Mouse (Mus musculus) limb, embryonic 15.5 days (tissue): ENCODE data around the gene Hacl1. TPM values are rescaled to one million over a fixed set of nuclear protein-coding genes. Genes with fewer than 3 reads are reported as not detected.

Source experiments
- ATAC-seq: fragments of 200-750 bp; cut with Nextera tagmentation; 2 replicates; pipeline ENCODE4 v1.8.0; 2017; ENCODE audit warnings: low read depth, moderate TSS enrichment; ENCODE audit not compliant: insufficient number of reproducible peaks, low FRiP score, low TSS enrichment
- H3K27ac ChIP-seq: fragments of 300-500 bp; sonication (generic); 2 replicates; pipeline ENCODE4 v1.5.1; 2015; ENCODE audit warnings: moderate library complexity, mild to moderate bottlenecking, inconsistent platforms
- H3K27me3 ChIP-seq: fragments of 300-500 bp; sonication (generic); 2 replicates; pipeline ENCODE4 v1.6.1; 2015; ENCODE audit warnings: inconsistent platforms
- H3K36me3 ChIP-seq: fragments of 300-500 bp; sonication (generic); 2 replicates; pipeline ENCODE4 v1.6.1; 2015; ENCODE audit warnings: inconsistent platforms
- H3K4me1 ChIP-seq: fragments of 300-500 bp; sonication (generic); 2 replicates; pipeline ENCODE4 v1.6.1; 2015; ENCODE audit warnings: inconsistent platforms
- H3K4me2 ChIP-seq: fragments of 300-500 bp; sonication (generic); 2 replicates; pipeline ENCODE4 v1.6.1; 2015; ENCODE audit warnings: mild to moderate bottlenecking, inconsistent platforms
- H3K4me3 ChIP-seq: fragments of 300-500 bp; sonication (generic); 2 replicates; pipeline ENCODE4 v1.5.1; 2015; ENCODE audit warnings: mild to moderate bottlenecking, inconsistent platforms
- H3K9ac ChIP-seq: fragments of 300-500 bp; sonication (generic); 2 replicates; pipeline ENCODE4 v1.6.1; 2015; ENCODE audit warnings: inconsistent platforms
- H3K9me3 ChIP-seq: fragments of 300-500 bp; sonication (generic); 2 replicates; pipeline ENCODE4 v1.6.1; 2016; ENCODE audit warnings: inconsistent platforms
- WGBS: fragments of 180-500 bp; shearing (Covaris S2); methylation state at CpG from one replicate; pipeline ENCODE4 v1.1.7; 2015; 5-methylcytosine and 5-hydroxymethylcytosine counted together
- polyA plus RNA-seq: library from polyadenylated mRNA; unstranded; fragments of >200 nt; fragmentation: Nextera tagmentation; extraction: Ambion mirVana; gene quantifications from 2 replicates; pipeline ENCODE4 v1.2.1, GENCODE M21; 2015

Gene Hacl1
- polyA plus RNA-seq, 1 experiment from 2014 or later: 14.7 TPM

DNA sequence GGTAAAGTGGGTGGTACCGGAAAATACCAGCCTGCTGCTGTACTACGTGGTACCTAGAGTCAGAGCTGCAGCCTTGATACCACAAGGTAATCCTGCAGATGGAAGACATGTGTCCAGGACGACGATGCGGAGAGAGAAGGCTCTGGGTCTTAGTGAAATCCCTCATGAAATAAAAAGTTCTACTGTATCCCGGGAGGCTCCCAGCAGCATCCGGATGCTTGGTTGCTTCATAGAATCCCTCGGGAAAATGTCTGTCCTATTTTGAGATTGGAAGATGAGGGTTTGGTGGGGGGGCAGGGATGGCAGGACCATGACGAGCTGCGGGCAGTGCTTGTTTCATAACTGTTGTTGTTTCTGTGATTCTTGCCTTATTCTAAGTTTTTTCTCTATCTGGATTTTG lies 6.9 kb upstream of the Hacl1 start:
- 68% methylated on average over 10 of the region's 10 CpGs for WGBS
- H3K4me3 ChIP-seq: no peak overlapping the region
- no peak overlapping the region for H3K27ac ChIP-seq

DNA sequence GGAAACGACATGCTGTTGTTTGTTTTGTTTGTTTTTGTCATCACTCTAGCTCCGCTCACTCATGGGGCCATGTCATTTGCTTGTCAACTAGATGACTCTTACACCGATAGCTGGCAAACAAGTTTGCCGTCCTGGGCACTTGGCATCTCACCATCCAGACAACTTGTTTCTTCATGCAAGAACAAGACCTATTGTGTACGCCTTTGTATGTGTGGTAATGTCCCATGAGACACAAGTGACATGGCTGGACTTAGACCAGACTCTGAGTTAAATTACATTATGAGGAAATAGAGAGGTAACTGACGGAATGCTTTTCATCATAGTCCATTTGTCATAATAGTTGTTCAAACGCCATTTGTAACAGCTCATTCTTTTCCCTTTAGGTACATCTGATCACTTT lies 4.8 kb upstream of the Hacl1 start:
- no peak overlapping the region for H3K27ac ChIP-seq
- H3K4me2 ChIP-seq: no peak overlapping the region
- peaks cover 7% of the 10 kb centered on the region for H3K4me1 ChIP-seq
- no peak overlapping the region for H3K4me3 ChIP-seq
- H3K9ac ChIP-seq: no peak overlapping the region
- H3K27me3 ChIP-seq: no peaks in the 10 kb centered on the region
- WGBS: 90% methylated on average over 7 of the region's 7 CpGs
- H3K9me3 ChIP-seq: no peaks in the 10 kb centered on the region
- no peak for ATAC-seq
- H3K36me3 ChIP-seq: peaks cover 3% of the 10 kb centered on the region; the same call in 1 of the 2 replicates

More for the DNA sequence above, 6.9 kb upstream of the Hacl1 start:
- H3K27me3 ChIP-seq: no peaks in the 10 kb centered on the region
- H3K9me3 ChIP-seq: no peaks in the 10 kb centered on the region
- H3K36me3 ChIP-seq: peaks cover 3% of the 10 kb centered on the region; the same call in 1 of the 2 replicates
- ATAC-seq: no peak
- H3K4me2 ChIP-seq: no peak overlapping the region
- no peaks in the 10 kb centered on the region for H3K4me1 ChIP-seq
- H3K9ac ChIP-seq: no peak overlapping the region

DNA sequence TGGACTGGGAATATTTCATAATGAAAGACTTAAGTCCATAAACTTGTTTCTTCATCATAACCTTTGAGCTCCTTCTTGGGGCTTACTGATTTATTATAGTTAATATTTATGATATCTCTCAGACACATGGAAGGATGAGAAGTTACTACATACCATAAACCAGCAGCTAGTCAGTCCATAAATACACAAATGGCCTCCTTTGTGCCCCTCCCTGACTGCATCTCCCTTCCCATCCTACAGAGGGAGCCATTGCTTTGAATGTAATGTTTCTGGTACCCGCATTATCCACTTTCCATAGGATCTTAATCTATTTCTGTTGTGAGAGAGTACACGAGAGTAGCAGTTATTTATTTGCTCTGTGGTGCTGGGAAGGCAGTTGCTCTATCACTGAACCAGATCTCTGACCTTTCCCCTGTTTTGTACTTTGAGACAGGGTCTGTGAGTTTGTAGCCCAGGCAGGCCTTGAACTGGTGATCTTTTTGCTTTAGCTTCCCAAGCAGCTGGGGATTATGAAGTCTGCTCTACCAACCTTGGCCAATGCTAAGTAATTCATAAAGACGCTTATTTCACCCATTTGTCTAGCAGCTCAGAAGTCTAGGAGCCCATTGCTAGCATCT lies 4.0 kb upstream of the Hacl1 start:
- H3K36me3 ChIP-seq: no peaks in the 10 kb centered on the region
- no peak overlapping the region for H3K4me3 ChIP-seq
- H3K9ac ChIP-seq: no peak overlapping the region
- H3K27me3 ChIP-seq: no peaks in the 10 kb centered on the region
- WGBS: 65% methylated on average over 3 of the region's 3 CpGs
- peaks cover 10% of the 10 kb centered on the region for H3K4me1 ChIP-seq
- no peak for ATAC-seq
- H3K4me2 ChIP-seq: no peak overlapping the region
- H3K27ac ChIP-seq: no peak overlapping the region
- H3K9me3 ChIP-seq: no peaks in the 10 kb centered on the region

DNA sequence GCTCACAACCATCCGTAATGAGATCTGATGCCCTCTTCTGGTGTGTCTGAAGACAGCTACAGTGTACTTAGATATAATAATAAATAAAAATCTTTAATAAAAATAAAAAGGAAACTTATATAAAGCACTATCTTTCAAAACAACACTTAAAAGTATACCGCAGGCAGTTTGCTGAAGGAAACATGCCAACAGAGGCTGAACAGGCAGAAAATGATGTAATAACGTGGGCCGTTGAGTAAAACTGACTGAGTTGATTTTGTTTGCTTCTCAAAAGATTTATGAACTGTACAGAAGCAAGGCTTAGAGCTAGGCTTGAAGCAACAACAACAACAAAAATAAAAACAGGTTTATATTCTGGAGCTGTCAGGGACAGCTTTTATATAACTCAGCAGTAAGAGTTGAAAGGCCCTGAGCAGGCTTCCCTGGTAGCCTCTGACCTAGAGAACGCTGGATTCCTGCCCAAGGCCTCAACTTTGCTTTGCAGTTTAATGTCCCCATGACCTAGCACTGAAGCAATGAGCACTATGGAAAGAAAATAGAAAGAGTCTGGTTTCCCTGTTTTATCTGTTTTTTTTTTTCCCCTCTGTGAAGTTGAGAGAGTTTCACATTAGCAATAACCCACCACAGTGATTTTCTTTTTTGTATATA lies 3.2 kb upstream of the Hacl1 start:
- Histone ChIP-seq H3K36me3 (no peaks in the 10 kb centered on the region), H3K27me3 (no peaks in the 10 kb centered on the region), H3K9ac (no peak overlapping the region), H3K4me1 (peaks cover 13% of the 10 kb centered on the region), H3K9me3 (no peaks in the 10 kb centered on the region), H3K4me2 (no peak overlapping the region), H3K4me3 (no peak overlapping the region), H3K27ac (no peak overlapping the region)
- 84% methylated on average over 5 of the region's 5 CpGs for WGBS
- ATAC-seq: no peak

DNA sequence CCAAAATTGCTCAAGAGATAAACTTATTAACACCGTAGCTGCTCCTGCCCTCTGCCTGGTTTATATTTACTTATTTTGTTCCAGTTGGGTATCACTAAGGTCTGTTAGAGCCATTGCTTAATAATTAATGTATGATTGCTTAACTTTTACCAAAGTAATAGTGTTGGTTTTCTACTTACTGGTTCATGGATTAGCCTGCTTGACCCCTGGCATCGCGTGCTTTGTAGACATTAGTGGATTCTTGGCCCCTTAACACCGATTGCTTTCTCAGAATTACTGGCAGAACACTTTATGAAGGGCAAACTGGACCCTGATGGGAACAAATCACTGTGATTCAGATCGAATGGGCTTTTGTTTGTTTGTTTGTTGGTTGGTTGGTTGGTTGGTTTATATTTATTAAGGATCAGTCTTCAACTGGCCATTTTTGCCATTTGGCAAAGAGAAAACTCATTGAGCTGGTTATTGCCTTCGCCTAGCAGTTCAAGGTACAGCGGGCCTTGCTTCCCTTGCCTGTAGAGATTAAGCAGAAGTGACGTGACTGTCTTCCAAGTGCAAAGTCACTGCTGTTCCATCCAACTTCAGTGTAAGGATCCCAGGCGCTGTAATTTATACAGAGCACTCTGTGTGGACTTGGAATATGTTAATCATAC lies 545 bp upstream of the Hacl1 start:
- ATAC-seq: no peak
- Histone ChIP-seq H3K4me2 (peak overlapping the region; percentile 89), H3K36me3 (no peaks in the 10 kb centered on the region), H3K4me1 (peaks cover 13% of the 10 kb centered on the region), H3K9me3 (no peaks in the 10 kb centered on the region), H3K27ac (peak overlapping the region; percentile 96; the same call in 1 of the 2 replicates), H3K9ac (peak overlapping the region; percentile 60), H3K4me3 (peak overlapping the region; percentile 83), H3K27me3 (no peaks in the 10 kb centered on the region)
- WGBS: 67% methylated on average over 9 of the region's 9 CpGs

DNA sequence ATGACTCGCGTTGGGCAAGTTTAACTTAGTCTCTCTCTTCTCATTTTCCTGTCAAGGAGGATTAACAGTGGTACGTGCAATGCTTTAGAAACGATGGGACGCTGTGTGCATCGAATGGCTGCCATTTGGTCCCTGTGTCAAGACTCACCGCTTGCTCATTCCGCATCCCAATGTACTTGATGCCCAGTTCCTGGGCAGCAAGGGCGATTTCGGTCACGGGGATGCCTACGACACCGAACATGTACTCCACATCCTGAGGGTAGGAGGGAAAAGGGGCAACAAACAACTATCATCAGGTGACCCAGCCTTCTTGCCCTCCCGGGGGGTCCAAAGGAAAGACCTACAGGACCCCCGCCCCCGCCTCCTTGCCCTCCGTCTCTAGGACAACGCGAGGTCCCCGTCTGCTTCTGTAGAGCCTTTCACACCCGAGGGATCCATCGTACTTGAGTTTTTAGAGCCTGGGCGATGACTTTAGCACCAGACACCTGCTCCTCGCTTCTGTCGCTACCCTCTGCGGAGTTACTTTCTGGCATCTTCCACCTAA lies 668 bp downstream of the Hacl1 start, which contains the start of gene Gm49387:
Gene Gm49387 (minus strand): TSS at position 533 of the 544 bp plus-strand sequence.
- Histone ChIP-seq H3K27ac (peak within 1 kb of the TSS; percentile 96), H3K9ac (peak within 1 kb of the TSS; percentile 60), H3K27me3 (no peaks in the 10 kb centered on the region), H3K4me2 (peak within 1 kb of the TSS; percentile 89), H3K4me1 (peaks cover 13% of the 10 kb centered on the region), H3K36me3 (no peaks in the 10 kb centered on the region), H3K4me3 (peak within 1 kb of the TSS; percentile 83), H3K9me3 (no peaks in the 10 kb centered on the region)
- peak; percentile 20; the same call in 1 of the 2 replicates for ATAC-seq
- 3% methylated on average over 26 of the region's 26 CpGs for WGBS

DNA sequence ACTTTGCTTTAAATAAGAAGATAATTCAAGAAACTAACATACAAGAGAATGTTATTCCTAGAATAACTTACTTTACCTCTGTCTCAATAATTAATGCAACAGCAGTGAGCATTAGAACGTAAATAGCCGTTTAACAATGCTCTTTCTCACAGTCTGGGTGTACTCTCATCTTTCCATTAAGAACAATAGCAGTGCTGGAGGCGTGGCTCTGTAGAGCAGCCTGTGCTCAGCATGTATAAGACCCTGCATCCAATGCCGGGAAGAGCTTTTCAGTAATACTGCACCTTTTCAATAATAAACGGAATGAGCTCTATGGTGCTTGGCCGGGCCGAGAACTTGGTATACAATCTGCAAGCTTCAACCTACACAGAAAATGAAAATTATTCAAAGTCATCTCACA lies 10.4 kb downstream of the Hacl1 start:
- Histone ChIP-seq H3K4me2 (no peak overlapping the region), H3K27me3 (no peaks in the 10 kb centered on the region), H3K36me3 (no peaks in the 10 kb centered on the region), H3K9ac (no peak overlapping the region), H3K4me1 (no peaks in the 10 kb centered on the region), H3K9me3 (no peaks in the 10 kb centered on the region), H3K4me3 (no peak overlapping the region), H3K27ac (no peak overlapping the region)
- no peak for ATAC-seq
- 80% methylated on average over 7 of the region's 7 CpGs for WGBS

DNA sequence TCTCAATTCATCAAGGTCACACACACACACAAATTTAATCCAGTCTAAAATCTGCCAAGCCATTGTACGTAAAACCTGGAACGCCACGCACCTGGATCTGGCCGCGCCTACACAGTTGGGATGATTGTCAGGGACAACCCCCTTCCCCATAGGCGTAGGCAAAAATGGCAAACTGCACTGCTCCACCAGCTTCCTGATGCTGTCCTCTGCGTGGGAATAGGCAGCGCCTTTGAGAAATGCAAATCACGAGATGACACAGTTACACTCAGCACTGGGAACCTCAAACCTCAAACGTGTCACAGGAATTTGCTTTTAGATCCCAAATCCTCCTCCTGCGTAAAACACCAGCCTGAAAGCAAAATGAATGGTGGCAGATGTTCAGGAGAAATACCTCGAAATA lies 18.3 kb downstream of the Hacl1 start:
- no peaks in the 10 kb centered on the region for H3K9me3 ChIP-seq
- WGBS: 77% methylated on average over 12 of the region's 12 CpGs
- H3K9ac ChIP-seq: no peak overlapping the region
- no peaks in the 10 kb centered on the region for H3K27me3 ChIP-seq
- ATAC-seq: no peak
- H3K4me3 ChIP-seq: no peak overlapping the region
- H3K4me1 ChIP-seq: no peaks in the 10 kb centered on the region
- no peaks in the 10 kb centered on the region for H3K36me3 ChIP-seq
- no peak overlapping the region for H3K4me2 ChIP-seq
- H3K27ac ChIP-seq: no peak overlapping the region

DNA sequence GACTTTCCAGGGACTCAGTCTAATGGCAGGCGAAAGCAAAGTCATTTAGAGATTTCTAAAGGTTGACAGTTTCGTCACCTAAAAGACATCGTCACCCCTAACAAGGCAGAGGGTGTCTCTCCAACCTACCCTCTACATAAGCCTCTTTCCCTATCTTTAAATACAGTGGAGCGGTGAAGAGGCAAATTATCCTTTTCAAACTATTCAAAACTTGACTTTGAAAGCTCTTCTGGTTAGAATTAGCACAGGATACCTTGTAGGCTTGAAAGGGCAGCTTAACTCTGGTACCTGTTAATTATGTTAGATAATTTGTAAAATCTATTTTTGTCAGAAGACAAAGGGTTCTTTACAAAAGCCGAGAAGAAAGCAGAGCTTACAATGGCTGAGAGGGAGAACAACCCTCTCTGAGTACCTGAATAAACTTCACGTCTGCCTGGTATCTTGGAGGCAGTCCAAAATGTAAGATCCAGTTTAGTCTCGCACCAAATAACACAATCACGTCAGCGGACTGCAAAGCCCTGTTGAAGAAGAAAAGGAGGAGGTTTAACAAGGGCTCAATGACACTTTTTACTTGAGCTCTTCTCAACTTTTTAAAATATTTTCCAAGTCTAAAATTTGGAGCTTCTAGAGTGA lies 20.4 kb downstream of the Hacl1 start:
- Histone ChIP-seq H3K27ac (no peak overlapping the region), H3K9me3 (no peaks in the 10 kb centered on the region), H3K36me3 (no peaks in the 10 kb centered on the region), H3K27me3 (no peaks in the 10 kb centered on the region), H3K4me1 (no peaks in the 10 kb centered on the region), H3K4me3 (no peak overlapping the region), H3K9ac (no peak overlapping the region), H3K4me2 (no peak overlapping the region)
- WGBS: 71% methylated on average over 9 of the region's 9 CpGs
- ATAC-seq: no peak

DNA sequence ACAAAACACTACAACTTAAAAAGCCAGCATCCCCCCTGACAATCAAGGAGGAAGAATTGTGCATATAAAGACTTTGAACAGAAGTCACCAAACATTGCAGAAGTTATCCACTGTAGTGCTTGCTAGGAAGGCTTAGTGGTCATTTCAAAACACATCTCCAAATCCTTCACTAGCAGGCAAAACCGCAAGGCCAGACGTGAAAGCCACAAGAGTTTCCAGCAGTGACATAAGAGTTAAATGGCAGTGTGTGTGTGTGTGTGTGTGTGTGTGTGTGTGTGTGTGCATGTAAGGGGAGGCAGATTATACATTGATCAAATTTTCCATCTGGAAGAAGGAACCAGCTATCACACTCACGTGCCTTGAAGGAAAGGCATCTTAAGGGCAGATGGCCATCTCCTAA lies 23.1 kb downstream of the Hacl1 start:
- Histone ChIP-seq H3K4me1 (no peaks in the 10 kb centered on the region), H3K4me2 (no peak overlapping the region), H3K27ac (no peak overlapping the region), H3K9me3 (no peaks in the 10 kb centered on the region), H3K27me3 (no peaks in the 10 kb centered on the region), H3K9ac (no peak overlapping the region), H3K36me3 (0 out of 2 replicates have a peak, but pooled peaks cover 5% of the 10 kb centered on the region), H3K4me3 (no peak overlapping the region)
- 81% methylated on average over 3 of the region's 3 CpGs for WGBS
- ATAC-seq: no peak

DNA sequence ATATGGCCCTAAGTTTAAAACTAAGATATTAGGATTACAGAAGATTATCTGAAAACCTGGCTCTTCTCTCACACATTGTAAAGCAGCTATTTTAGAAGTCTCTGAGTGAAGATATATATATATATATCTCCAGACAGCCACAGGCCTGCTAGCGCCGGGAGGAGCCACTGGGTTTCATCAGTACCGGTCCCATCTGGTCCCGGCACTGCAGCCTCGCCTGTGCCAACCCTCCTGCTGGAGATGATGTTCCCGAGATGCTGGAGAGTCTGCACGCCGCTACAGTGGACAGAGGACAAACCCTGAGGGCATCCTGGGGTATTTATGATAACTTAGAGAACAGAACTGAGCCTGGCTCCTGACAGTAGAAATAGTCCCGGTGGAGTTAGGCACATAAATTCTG lies 23.9 kb downstream of the Hacl1 start:
- no peaks in the 10 kb centered on the region for H3K4me1 ChIP-seq
- no peaks in the 10 kb centered on the region for H3K27me3 ChIP-seq
- H3K36me3 ChIP-seq: 0 out of 2 replicates have a peak, but pooled peaks cover 9% of the 10 kb centered on the region
- no peak overlapping the region for H3K27ac ChIP-seq
- H3K9ac ChIP-seq: no peak overlapping the region
- 86% methylated on average over 9 of the region's 9 CpGs for WGBS
- no peaks in the 10 kb centered on the region for H3K9me3 ChIP-seq
- ATAC-seq: no peak
- H3K4me2 ChIP-seq: no peak overlapping the region
- H3K4me3 ChIP-seq: no peak overlapping the region
